Mouse (Mus musculus): ENCODE data around the gene Arhgap19. TPM values are rescaled to one million over a fixed set of nuclear protein-coding genes. Genes with fewer than 3 reads are reported as not detected.

Gene Arhgap19
- total RNA-seq, 2 experiments from 2014 or later: 8.0 to 8.1 TPM

GRCm38 (mm10) chr19:41832501-41833201 lies 30.8 kb upstream of the Arhgap19 start:
- DNase-seq (ENCODE audit: low spot score): no peak

GRCm38 (mm10) chr19:41831718-41832391 lies 30.0 kb upstream of the Arhgap19 start:
- DNase-seq (ENCODE audit: low spot score): no peak

GRCm38 (mm10) chr19:41831101-41831570 lies 29.3 kb upstream of the Arhgap19 start:
- no peak for DNase-seq (ENCODE audit: low spot score)

GRCm38 (mm10) chr19:41830106-41831031 lies 28.5 kb upstream of the Arhgap19 start:
- peak; percentile 64 for DNase-seq (ENCODE audit: low spot score)

GRCm38 (mm10) chr19:41829381-41830105 lies 27.7 kb upstream of the Arhgap19 start, which contains the start of gene Frat1:
TSS of gene Frat1 (plus strand) at chr19:41829970.
- DNase-seq (ENCODE audit: low spot score): peak; percentile 79

- DNase-seq (ENCODE audit: low spot score): no peak
These were observed 27.1 kb upstream of the Arhgap19 start for GRCm38 (mm10) chr19:41828941-41829340.

- no peak for DNase-seq (ENCODE audit: low spot score)
These were observed 24.7 kb upstream of the Arhgap19 start for GRCm38 (mm10) chr19:41826529-41826928.

- DNase-seq (ENCODE audit: low spot score): no peak
These were observed 23.1 kb upstream of the Arhgap19 start for GRCm38 (mm10) chr19:41824950-41825349.

- DNase-seq (ENCODE audit: low spot score): no peak
These were observed 20.7 kb upstream of the Arhgap19 start for GRCm38 (mm10) chr19:41822589-41822988.

GRCm38 (mm10) chr19:41821436-41821835 lies 19.6 kb upstream of the Arhgap19 start:
- no peak for DNase-seq (ENCODE audit: low spot score)

- DNase-seq (ENCODE audit: low spot score): no peak
These were observed 16.9 kb upstream of the Arhgap19 start for GRCm38 (mm10) chr19:41818749-41819148.

- peak; percentile 88 for DNase-seq (ENCODE audit: low spot score)
These were observed 15.5 kb upstream of the Arhgap19 start for GRCm38 (mm10) chr19:41817325-41817724.

GRCm38 (mm10) chr19:41816915-41817314 lies 15.1 kb upstream of the Arhgap19 start:
- no peak for DNase-seq (ENCODE audit: low spot score)

- no peak for DNase-seq (ENCODE audit: low spot score)
These were observed 14.6 kb upstream of the Arhgap19 start for GRCm38 (mm10) chr19:41816410-41816809.

- no peak for DNase-seq (ENCODE audit: low spot score)
These were observed 11.5 kb upstream of the Arhgap19 start for GRCm38 (mm10) chr19:41813374-41813773.

- no peak for DNase-seq (ENCODE audit: low spot score)
These were observed 10.7 kb upstream of the Arhgap19 start for GRCm38 (mm10) chr19:41812525-41812924.

GRCm38 (mm10) chr19:41810074-41810473 lies 8.2 kb upstream of the Arhgap19 start:
- DNase-seq (ENCODE audit: low spot score): no peak

GRCm38 (mm10) chr19:41808104-41808634 lies 6.3 kb upstream of the Arhgap19 start:
- DNase-seq (ENCODE audit: low spot score): no peak

GRCm38 (mm10) chr19:41807497-41807896 lies 5.7 kb upstream of the Arhgap19 start:
- no peak for DNase-seq (ENCODE audit: low spot score)

- no peak for DNase-seq (ENCODE audit: low spot score)
These were observed 4.0 kb upstream of the Arhgap19 start for GRCm38 (mm10) chr19:41805831-41806230.

GRCm38 (mm10) chr19:41803322-41803721 lies 1.5 kb upstream of the Arhgap19 start:
- DNase-seq (ENCODE audit: low spot score): no peak

Data from gastrocnemius, adult 18-20 months (tissue).